Mouse (Mus musculus) MEL (cell line): ENCODE data around the gene Clip4. TPM values are rescaled to one million over a fixed set of nuclear protein-coding genes. Genes with fewer than 3 reads are reported as not detected.

ENCODE experiments used
- DNase-seq: peaks from one replicate; pipeline ENCODE4 v3.0.0; 2011; ENCODE audit warnings: low read depth, low spot score
- H3K27ac ChIP-seq: 2 replicates; pipeline ENCODE4 v1.5.1; 2012; ENCODE audit warnings: low read depth, mild to moderate bottlenecking, control low read depth, low read length, moderate library complexity; ENCODE audit not compliant: control insufficient read depth
- H3K27me3 ChIP-seq, 2 experiments: fragments of 150-350 bp in 1 of 2; sonication (generic) in 1 of 2; 2 replicates each; pipeline ENCODE4 v1.6.1; 2012; ENCODE audit warnings: low read length in 2 of 2, mild to moderate bottlenecking in 2 of 2, improper control_type of control experiment in 1 of 2, moderate library complexity in 1 of 2; ENCODE audit not compliant: insufficient read depth in 2 of 2, control insufficient read depth in 1 of 2
- H3K36me3 ChIP-seq, 2 experiments: 2 replicates each; pipeline ENCODE4 v1.6.1; 2012 to 2014; ENCODE audit warnings: low read length in 2 of 2, improper control_type of control experiment in 1 of 2, inconsistent platforms in 1 of 2, mild to moderate bottlenecking in 1 of 2; ENCODE audit not compliant: insufficient read depth in 2 of 2, control insufficient read depth in 1 of 2
- H3K4me1 ChIP-seq, 2 experiments: fragments of 150-350 bp in 1 of 2; sonication (generic) in 1 of 2; 2 replicates each; pipeline ENCODE4 v1.6.1; 2012; ENCODE audit warnings: low read length in 2 of 2, improper control_type of control experiment in 1 of 2, mild to moderate bottlenecking in 1 of 2; ENCODE audit not compliant: insufficient read depth in 2 of 2, control insufficient read depth in 1 of 2
- H3K4me3 ChIP-seq, 2 experiments: fragments of 150-350 bp in 1 of 2; sonication (generic) in 1 of 2; 2 replicates each; pipeline ENCODE4 v1.5.1; 2012; ENCODE audit warnings: low read depth in 2 of 2, low read length in 2 of 2, mild to moderate bottlenecking in 2 of 2, moderate library complexity in 2 of 2, control low read depth in 1 of 2, improper control_type of control experiment in 1 of 2; ENCODE audit not compliant: control insufficient read depth in 1 of 2, insufficient read depth in 1 of 2
- H3K79me2 ChIP-seq: 2 replicates; pipeline ENCODE4 v1.6.1; 2012; ENCODE audit warnings: mild to moderate bottlenecking, low read length, moderate library complexity; ENCODE audit not compliant: control insufficient read depth, poor library complexity, insufficient read depth
- H3K9ac ChIP-seq: 2 replicates; pipeline ENCODE4 v1.6.1; 2012; ENCODE audit warnings: low read depth, mild to moderate bottlenecking, control low read depth, low read length, moderate library complexity; ENCODE audit not compliant: control insufficient read depth, poor library complexity, severe bottlenecking
- H3K9me3 ChIP-seq: fragments of 150-350 bp; sonication (generic); replicated peaks from 2 replicates; pipeline ENCODE4 v1.6.1; 2012; ENCODE audit warnings: mild to moderate bottlenecking, low read length, improper control_type of control experiment, moderate library complexity; ENCODE audit not compliant: insufficient read depth
- CHD1 ChIP-seq: IDR thresholded peaks from 2 replicates; pipeline ENCODE4 v1.6.1; 2012; ENCODE audit warnings: low read depth, mild to moderate bottlenecking, inconsistent platforms, low read length, improper control_type of control experiment
- CHD2 ChIP-seq: IDR thresholded peaks from 2 replicates; pipeline ENCODE4 v1.6.1; 2011; ENCODE audit warnings: low read length, improper control_type of control experiment
- E2F4 ChIP-seq: IDR thresholded peaks from 2 replicates; pipeline ENCODE4 v1.6.1; 2011; ENCODE audit warnings: low read depth, low read length, improper control_type of control experiment, borderline replicate concordance
- EP300 ChIP-seq, 2 experiments: IDR thresholded peaks; 2 replicates each; pipeline ENCODE4 v1.6.1; 2011; ENCODE audit warnings: improper control_type of control experiment in 2 of 2, low read length in 2 of 2, low read depth in 1 of 2, mild to moderate bottlenecking in 1 of 2
- GABPA ChIP-seq: IDR thresholded peaks from 2 replicates; pipeline ENCODE4 v1.6.1; 2012; ENCODE audit warnings: low read depth, mild to moderate bottlenecking, inconsistent platforms, low read length, improper control_type of control experiment, moderate library complexity
- GATA1 ChIP-seq: IDR thresholded peaks from 2 replicates; pipeline ENCODE4 v1.6.1; 2011; ENCODE audit warnings: low read depth, low read length, improper control_type of control experiment
- HCFC1 ChIP-seq: IDR thresholded peaks from 2 replicates; pipeline ENCODE4 v1.6.1; 2012; ENCODE audit warnings: low read depth, mild to moderate bottlenecking, inconsistent platforms, low read length, improper control_type of control experiment, moderate library complexity
- JUND ChIP-seq: IDR thresholded peaks from 2 replicates; pipeline ENCODE4 v1.6.1; 2011; ENCODE audit warnings: low read depth, mild to moderate bottlenecking, improper control_type of control experiment, low read length
- KAT2A ChIP-seq: conservative IDR thresholded peaks from 2 replicates; pipeline ENCODE4 v1.6.1; 2012; ENCODE audit warnings: low read depth, low read length, improper control_type of control experiment, inconsistent platforms
- MAX ChIP-seq: IDR thresholded peaks from 2 replicates; pipeline ENCODE4 v1.6.1; 2011; ENCODE audit warnings: low read length, improper control_type of control experiment
- MAZ ChIP-seq: IDR thresholded peaks from 2 replicates; pipeline ENCODE4 v1.6.1; 2012; ENCODE audit warnings: low read depth, mild to moderate bottlenecking, inconsistent platforms, low read length, improper control_type of control experiment
- MEF2A ChIP-seq: IDR thresholded peaks from 2 replicates; pipeline ENCODE4 v1.6.1; 2014; ENCODE audit warnings: low read depth, mild to moderate bottlenecking, inconsistent platforms, low read length, improper control_type of control experiment; ENCODE audit not compliant: poor library complexity, insufficient replicate concordance, severe bottlenecking; ENCODE audit errors: extremely low read depth
- MXI1 ChIP-seq: IDR thresholded peaks from 2 replicates; pipeline ENCODE4 v1.6.1; 2011; ENCODE audit warnings: mild to moderate bottlenecking, low read depth, low read length, improper control_type of control experiment
- POLR2AphosphoS2 ChIP-seq: IDR thresholded peaks from 2 replicates; pipeline ENCODE4 v1.6.1; 2011; ENCODE audit warnings: low read length, improper control_type of control experiment
- POLR2AphosphoS5 ChIP-seq: IDR thresholded peaks from 2 replicates; pipeline ENCODE4 v1.6.1; 2012; ENCODE audit warnings: low read depth, borderline replicate concordance, mild to moderate bottlenecking, inconsistent platforms, low read length, moderate library complexity, mixed read lengths
- RCOR1 ChIP-seq: IDR thresholded peaks from 2 replicates; pipeline ENCODE4 v1.6.1; 2012; ENCODE audit warnings: low read depth, mild to moderate bottlenecking, inconsistent platforms, low read length, improper control_type of control experiment
- SIN3A ChIP-seq: IDR thresholded peaks from 2 replicates; pipeline ENCODE4 v1.6.1; 2012; ENCODE audit warnings: low read length, improper control_type of control experiment, inconsistent platforms
- SMC3 ChIP-seq: IDR thresholded peaks from 2 replicates; pipeline ENCODE4 v1.6.1; 2011; ENCODE audit warnings: low read depth, low read length, improper control_type of control experiment
- TAL1 ChIP-seq: IDR thresholded peaks from 2 replicates; pipeline ENCODE4 v1.6.1; 2012; ENCODE audit warnings: mild to moderate bottlenecking, inconsistent platforms, low read length, moderate library complexity, mixed read lengths
- TBP ChIP-seq: IDR thresholded peaks from 2 replicates; pipeline ENCODE4 v1.8.0; 2011; ENCODE audit warnings: low read depth, low read length, improper control_type of control experiment
- TCF12 ChIP-seq: IDR thresholded peaks from 2 replicates; pipeline ENCODE4 v1.6.1; 2014; ENCODE audit warnings: low read depth, mild to moderate bottlenecking, inconsistent platforms, low read length, improper control_type of control experiment, moderate library complexity
- UBTF ChIP-seq: IDR thresholded peaks from 2 replicates; pipeline ENCODE4 v1.6.1; 2012; ENCODE audit warnings: low read depth, mild to moderate bottlenecking, inconsistent platforms, low read length, improper control_type of control experiment, moderate library complexity, borderline replicate concordance; ENCODE audit not compliant: insufficient read depth
- ZC3H11A ChIP-seq: IDR thresholded peaks from 2 replicates; pipeline ENCODE4 v1.6.1; 2012; ENCODE audit warnings: low read depth, mild to moderate bottlenecking, inconsistent platforms, low read length, improper control_type of control experiment
- ZMIZ1 ChIP-seq: IDR thresholded peaks from 2 replicates; pipeline ENCODE4 v1.6.1; 2012; ENCODE audit warnings: low read depth, mild to moderate bottlenecking, inconsistent platforms, low read length, improper control_type of control experiment, moderate library complexity
- ZNF384 ChIP-seq: IDR thresholded peaks from 2 replicates; pipeline ENCODE4 v1.6.1; 2012; ENCODE audit warnings: low read depth, mild to moderate bottlenecking, inconsistent platforms, low read length, improper control_type of control experiment
- polyA plus RNA-seq, 2 experiments: library from polyadenylated mRNA; stranded (reverse) in 1 of 2; unstranded in 1 of 2; fragments of >175 nt in 1 of 2; fragments of >200 nt in 1 of 2; gene quantifications; 2 replicates each; pipeline versions ENCODE4 v1.2.1 to v1.2.4; 2012; ENCODE audit warnings: low replicate concordance in 2 of 2, low read depth in 1 of 2; ENCODE audit not compliant: insufficient read length in 2 of 2, insufficient read depth in 1 of 2, missing spikeins in 1 of 2
- total RNA-seq: library from RNA; depleted of rRNA; stranded (reverse); fragments of 300-350 nt; gene quantifications from 2 replicates; pipeline ENCODE4 v1.2.3, GENCODE M21; 2012

The Clip4 gene
- total and polyA plus RNA-seq, 3 experiments: not detected

GRCm38 (mm10) chr17:71870641-71871040 lies 102.4 kb downstream of the Clip4 start:
- DNase-seq: no peak
- Histone ChIP-seq H3K4me3 (no peak overlapping the region), H3K27ac (no peak overlapping the region), H3K9me3 (no peaks in the 10 kb centered on the region), H3K4me1 (no peaks in the 10 kb centered on the region), H3K79me2 (no peaks in the 10 kb centered on the region)
- TF ChIP-seq POLR2AphosphoS5: no peak
- no peak for TF ChIP-seq GABPA
- TF ChIP-seq GATA1: no peak
- TF ChIP-seq E2F4: no peak
- no peak for TF ChIP-seq UBTF
- no peak for TF ChIP-seq ZNF384
- TF ChIP-seq JUND: no peak
- TF ChIP-seq CHD1: no peak
- no peak for TF ChIP-seq RCOR1
- TF ChIP-seq KAT2A: no peak
- no peak for TF ChIP-seq ZMIZ1
- no peak for TF ChIP-seq MXI1
- TF ChIP-seq EP300 (IDR thresholded peaks at IDR 0.05; ENCODE audit: low read depth in 1 of 2, low read length in 2 of 2): no peak
- TF ChIP-seq MEF2A: no peak
- TF ChIP-seq SMC3: no peak
- no peak for TF ChIP-seq TBP
- TF ChIP-seq TCF12: no peak
- TF ChIP-seq ZC3H11A: no peak
- TF ChIP-seq POLR2AphosphoS2: no peak
- TF ChIP-seq CHD2: no peak
- TF ChIP-seq, all 39 proteins: peak for 0
- H3K36me3 ChIP-seq: no peaks in the 10 kb centered on the region
- no peaks in the 10 kb centered on the region for H3K27me3 ChIP-seq
- H3K9ac ChIP-seq: no peak overlapping the region

GRCm38 (mm10) chr17:71871981-71872380 lies 103.7 kb downstream of the Clip4 start:
- no peaks in the 10 kb centered on the region for H3K27me3 ChIP-seq
- H3K27ac ChIP-seq: no peak overlapping the region
- H3K9ac ChIP-seq: no peak overlapping the region
- H3K9me3 ChIP-seq: no peaks in the 10 kb centered on the region
- H3K36me3 ChIP-seq: no peaks in the 10 kb centered on the region
- no peak for TF ChIP-seq TAL1
- TF ChIP-seq MAX: no peak
- no peak for TF ChIP-seq SMC3
- TF ChIP-seq POLR2AphosphoS5: no peak
- no peak for TF ChIP-seq SIN3A
- TF ChIP-seq MAZ: no peak
- no peak for TF ChIP-seq MEF2A
- no peak for TF ChIP-seq HCFC1
- no peak for TF ChIP-seq ZNF384
- no peaks in the 10 kb centered on the region for H3K4me1 ChIP-seq
- H3K4me3 ChIP-seq: no peak overlapping the region
- no peaks in the 10 kb centered on the region for H3K79me2 ChIP-seq
- DNase-seq: no peak
